Mouse (Mus musculus) brain, embryonic 14.5 days (tissue): ENCODE data around the gene Igf1r.

Experiments
- CTCF ChIP-seq: fragments of 200-500 bp; IDR thresholded peaks from 2 replicates; pipeline ENCODE4 v1.5.1; 2012; ENCODE audit warnings: inconsistent platforms, mild to moderate bottlenecking, moderate library complexity, borderline replicate concordance; ENCODE audit not compliant: insufficient read depth, insufficient read length; ENCODE audit errors: extremely low read depth
- POLR2A ChIP-seq: fragments of 200-500 bp; IDR thresholded peaks from 2 replicates; pipeline ENCODE4 v1.6.1; 2012; ENCODE audit warnings: mild to moderate bottlenecking, inconsistent platforms, borderline replicate concordance; ENCODE audit not compliant: poor library complexity, insufficient read depth, insufficient read length, severe bottlenecking; ENCODE audit errors: extremely low read depth

DNA sequence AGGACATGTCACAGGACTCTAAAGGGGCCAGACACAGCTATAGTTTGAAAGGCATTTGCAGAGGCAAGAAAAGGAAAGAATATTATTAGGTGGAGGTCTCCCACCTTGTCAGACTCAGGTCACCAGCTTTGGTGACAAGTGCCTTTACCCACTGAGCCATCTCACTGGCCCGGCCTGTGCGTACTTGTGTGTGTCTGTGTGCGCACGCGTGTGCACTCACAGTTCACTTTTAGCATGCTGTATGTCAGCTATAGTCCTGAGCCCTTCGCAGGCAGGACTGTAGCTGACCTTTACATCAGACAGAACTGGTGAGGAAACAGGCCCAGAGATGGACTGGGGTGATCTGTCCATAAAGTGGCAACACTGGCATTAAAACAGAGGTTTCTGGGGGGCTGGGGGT is 325.8 kb downstream of the Igf1r start:
- TF ChIP-seq POLR2A (no peak), CTCF (no peak)
